Mouse (Mus musculus) liver, embryonic 15.5 days (tissue): ENCODE results near the gene Mterf4. TPM values are rescaled to one million over a fixed set of nuclear protein-coding genes. Genes with fewer than 3 reads are reported as not detected.

Experiments
- ATAC-seq: fragments of 200-750 bp; cut with Nextera tagmentation; 2 replicates; pipeline ENCODE4 v1.8.0; 2017; ENCODE audit warnings: moderate number of reproducible peaks, mild to moderate bottlenecking, moderate library complexity; ENCODE audit not compliant: insufficient read depth
- H3K27ac ChIP-seq: fragments of 300-500 bp; sonication (generic); replicated peaks from 2 replicates; pipeline ENCODE4 v1.5.1; 2015; ENCODE audit warnings: mild to moderate bottlenecking, inconsistent platforms
- H3K27me3 ChIP-seq: fragments of 300-500 bp; sonication (generic); 2 replicates; pipeline ENCODE4 v1.6.1; 2015; ENCODE audit warnings: mild to moderate bottlenecking, inconsistent platforms
- H3K36me3 ChIP-seq: fragments of 300-500 bp; sonication (generic); replicated peaks from 2 replicates; pipeline ENCODE4 v1.6.1; 2015; ENCODE audit warnings: moderate library complexity, mild to moderate bottlenecking, inconsistent platforms
- H3K4me1 ChIP-seq: fragments of 300-500 bp; sonication (generic); replicated peaks from 2 replicates; pipeline ENCODE4 v1.6.1; 2015; ENCODE audit warnings: inconsistent platforms
- H3K4me2 ChIP-seq: fragments of 300-500 bp; sonication (generic); 2 replicates; pipeline ENCODE4 v1.6.1; 2015; ENCODE audit warnings: moderate library complexity, mild to moderate bottlenecking, inconsistent platforms
- H3K4me3 ChIP-seq: fragments of 300-500 bp; sonication (generic); replicated peaks from 2 replicates; pipeline ENCODE4 v1.5.1; 2015; ENCODE audit warnings: mild to moderate bottlenecking, inconsistent platforms
- H3K9ac ChIP-seq: fragments of 300-500 bp; sonication (generic); 2 replicates; pipeline ENCODE4 v1.6.1; 2015; ENCODE audit warnings: moderate library complexity, mild to moderate bottlenecking, inconsistent platforms
- H3K9me3 ChIP-seq: fragments of 300-500 bp; sonication (generic); replicated peaks from 2 replicates; pipeline ENCODE4 v1.6.1; 2016; ENCODE audit warnings: inconsistent platforms
- WGBS: fragments of 180-500 bp; shearing (Covaris S2); methylation state at CpG from one replicate; pipeline ENCODE4 v1.1.7; 2015; ENCODE audit warnings: mixed read lengths; ENCODE audit not compliant: insufficient replicate concordance; 5-methylcytosine and 5-hydroxymethylcytosine counted together
- polyA plus RNA-seq: library from polyadenylated mRNA; unstranded; fragments of >200 nt; fragmentation: Nextera tagmentation; extraction: Ambion mirVana; gene quantifications from 2 replicates; pipeline ENCODE4 v1.2.1, GENCODE M21; 2015

Mterf4 gene
- 9.9 and 10.2 TPM in 2 replicates for polyA plus RNA-seq

DNA sequence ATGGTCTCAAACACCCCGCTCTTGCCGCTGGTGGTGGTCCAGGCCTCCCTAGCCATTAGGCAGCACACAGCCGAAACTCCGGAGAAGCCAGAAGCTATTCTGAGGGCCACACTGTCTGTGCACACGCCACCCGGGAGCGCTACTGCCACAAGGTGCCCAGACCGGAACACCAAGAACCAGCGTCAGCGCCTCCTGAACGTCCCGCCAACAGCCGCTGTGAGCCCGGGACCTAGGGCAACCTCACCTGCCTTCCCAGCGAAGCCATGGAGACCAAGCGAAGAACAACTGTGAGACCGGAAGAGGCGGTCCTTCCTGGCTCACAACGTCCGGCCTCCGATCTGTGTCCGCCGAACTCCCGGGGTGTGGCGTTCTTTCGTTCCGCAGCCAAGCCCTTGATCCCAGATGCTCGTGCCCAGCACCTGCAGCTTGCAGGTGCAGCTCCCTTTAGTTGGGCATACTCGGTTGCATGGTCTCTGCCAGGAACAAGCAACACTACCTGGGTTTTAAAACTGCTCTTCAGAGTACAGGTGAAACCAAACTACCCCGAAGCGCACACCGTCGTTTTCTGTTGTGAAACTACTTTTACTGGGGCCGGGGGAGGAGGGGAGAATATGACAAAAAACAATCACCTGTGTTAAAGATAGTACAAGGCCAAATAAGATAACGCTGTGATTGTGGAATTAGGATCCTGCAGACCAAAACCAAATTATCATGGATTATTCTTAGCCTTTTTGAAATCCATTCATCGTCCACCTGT, at the start of gene Mterf4:
Gene Mterf4, minus strand, starts transcription at position 335 of the 757 bp plus-strand sequence.
- peak; percentile 83 for ATAC-seq
- peak within 1 kb of the TSS; percentile 78 for H3K4me2 ChIP-seq
- H3K27ac ChIP-seq: peak within 1 kb of the TSS; percentile 26
- H3K9me3 ChIP-seq: no peaks in the 10 kb centered on the region
- peak within 1 kb of the TSS; percentile 73 for H3K4me3 ChIP-seq
- peak within 1 kb of the TSS; percentile 69 for H3K9ac ChIP-seq
- H3K4me1 ChIP-seq: peaks cover 17% of the 10 kb centered on the region
- no peaks in the 10 kb centered on the region for H3K27me3 ChIP-seq
- peaks cover 49% of the 10 kb centered on the region for H3K36me3 ChIP-seq
- WGBS: 6% methylated on average over 36 of the region's 36 CpGs

DNA sequence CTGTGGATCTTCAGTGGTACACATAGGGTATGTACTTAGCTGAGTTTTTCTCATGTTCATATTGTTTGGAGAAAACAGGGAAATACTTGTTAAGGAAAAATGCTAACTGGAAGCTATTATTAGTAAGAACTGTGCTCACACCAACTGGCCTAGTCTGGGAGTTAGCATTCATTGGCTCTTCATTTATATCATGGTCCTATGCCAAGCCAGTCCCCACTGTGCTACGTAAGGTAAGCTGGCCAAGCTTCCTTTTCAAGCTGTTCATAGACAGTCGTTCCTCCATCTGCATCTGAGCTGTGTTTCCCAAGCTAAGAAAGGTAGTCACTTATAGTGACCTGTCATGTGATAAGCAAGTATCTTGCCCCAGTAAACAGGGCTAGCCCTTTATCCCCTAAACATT, 47.0 kb upstream of the Mterf4 start:
- ATAC-seq: no peak
- H3K27ac ChIP-seq: no peak overlapping the region
- no peak overlapping the region for H3K4me3 ChIP-seq
- WGBS: 77% methylated on average over 2 of the region's 2 CpGs
- peaks cover 98% of the 10 kb centered on the region for H3K36me3 ChIP-seq
- H3K4me1 ChIP-seq: no peaks in the 10 kb centered on the region
- no peak overlapping the region for H3K4me2 ChIP-seq
- no peaks in the 10 kb centered on the region for H3K9me3 ChIP-seq
- H3K27me3 ChIP-seq: no peaks in the 10 kb centered on the region
- no peak overlapping the region for H3K9ac ChIP-seq

DNA sequence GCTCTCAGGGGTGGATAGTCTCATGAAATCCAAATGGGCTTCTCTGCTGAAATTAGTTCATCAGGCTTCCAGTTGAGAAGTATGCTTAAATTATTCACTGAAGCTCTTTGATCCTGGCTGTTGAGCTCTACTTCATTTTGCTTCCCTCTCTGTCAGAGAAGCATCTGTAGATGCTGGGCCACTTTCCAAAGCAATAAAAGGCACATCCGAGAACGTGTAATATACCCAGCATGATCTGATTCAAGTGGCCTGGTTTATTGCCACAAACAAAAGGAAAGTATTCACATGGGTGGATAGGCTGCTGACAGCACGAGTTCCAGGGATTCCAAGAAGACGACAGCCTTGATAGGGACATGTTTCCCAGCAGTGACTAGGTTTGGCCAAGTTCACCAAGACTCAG, 44.0 kb upstream of the Mterf4 start:
- Histone ChIP-seq H3K36me3 (peaks cover 89% of the 10 kb centered on the region), H3K27me3 (no peaks in the 10 kb centered on the region), H3K4me1 (peaks cover 5% of the 10 kb centered on the region), H3K9me3 (no peaks in the 10 kb centered on the region), H3K9ac (no peak overlapping the region), H3K4me3 (no peak overlapping the region), H3K27ac (no peak overlapping the region), H3K4me2 (no peak overlapping the region)
- WGBS: 76% methylated on average over 4 of the region's 4 CpGs
- no peak for ATAC-seq

DNA sequence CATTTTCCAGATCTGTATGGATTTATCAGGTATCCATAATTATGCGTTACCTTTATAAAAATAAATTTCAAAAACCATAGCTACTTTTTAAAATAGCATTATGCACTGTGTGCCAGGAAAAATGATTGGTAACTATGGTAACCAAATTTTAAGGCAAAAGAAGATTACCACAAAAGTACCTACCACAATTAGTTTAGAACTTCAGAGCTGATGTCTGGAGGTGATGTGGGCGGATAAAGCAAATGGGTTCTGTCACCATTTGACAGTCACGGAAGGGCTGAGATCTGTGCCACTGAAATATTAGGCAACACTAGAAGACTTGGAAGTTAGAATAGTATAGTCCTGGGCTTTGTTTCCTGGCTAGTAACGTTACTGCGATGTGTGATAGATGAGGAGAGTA, 41.5 kb upstream of the Mterf4 start:
- H3K27me3 ChIP-seq: no peaks in the 10 kb centered on the region
- no peak for ATAC-seq
- no peak overlapping the region for H3K9ac ChIP-seq
- 89% methylated on average over 5 of the region's 5 CpGs for WGBS
- H3K27ac ChIP-seq: no peak overlapping the region
- H3K9me3 ChIP-seq: no peaks in the 10 kb centered on the region
- H3K4me3 ChIP-seq: no peak overlapping the region
- peaks cover 64% of the 10 kb centered on the region for H3K36me3 ChIP-seq
- peaks cover 13% of the 10 kb centered on the region for H3K4me1 ChIP-seq
- no peak overlapping the region for H3K4me2 ChIP-seq

DNA sequence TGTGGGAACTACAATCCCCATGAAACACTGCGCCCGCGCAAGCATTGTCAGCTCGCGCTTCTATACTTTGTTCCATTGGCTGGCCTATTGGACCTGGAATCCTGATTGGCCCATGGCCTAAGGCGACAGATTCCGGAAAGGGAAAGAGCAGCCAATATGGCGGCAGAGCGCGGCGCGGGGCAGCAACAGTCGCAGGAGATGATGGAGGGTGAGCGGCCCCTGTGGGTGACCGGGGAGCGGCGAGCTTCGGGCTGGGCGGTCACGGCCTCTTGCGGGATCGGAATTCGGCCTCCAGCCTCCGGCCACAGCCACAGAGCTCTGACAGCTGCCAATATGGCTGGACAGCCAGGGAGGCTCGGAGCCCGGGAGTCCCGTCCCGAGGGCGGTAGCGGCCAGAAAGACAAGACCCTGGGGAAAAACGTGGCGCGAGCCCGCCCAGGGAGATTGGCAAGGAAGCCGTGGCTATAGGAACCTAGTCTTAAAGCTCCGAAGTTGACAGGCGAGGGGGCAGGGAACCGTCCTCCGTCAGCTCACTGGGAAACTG, 37.9 kb upstream of the Mterf4 start:
- ATAC-seq: peak; percentile 90
- H3K4me3 ChIP-seq: peak overlapping the region; percentile 86
- peak overlapping the region; percentile 81 for H3K27ac ChIP-seq
- H3K4me2 ChIP-seq: peak overlapping the region; percentile 92
- under 1% methylated on average over 39 of the region's 39 CpGs for WGBS
- no peaks in the 10 kb centered on the region for H3K27me3 ChIP-seq
- peak overlapping the region; percentile 84 for H3K9ac ChIP-seq
- peaks cover 28% of the 10 kb centered on the region for H3K36me3 ChIP-seq
- H3K4me1 ChIP-seq: peaks cover 36% of the 10 kb centered on the region
- H3K9me3 ChIP-seq: no peaks in the 10 kb centered on the region

DNA sequence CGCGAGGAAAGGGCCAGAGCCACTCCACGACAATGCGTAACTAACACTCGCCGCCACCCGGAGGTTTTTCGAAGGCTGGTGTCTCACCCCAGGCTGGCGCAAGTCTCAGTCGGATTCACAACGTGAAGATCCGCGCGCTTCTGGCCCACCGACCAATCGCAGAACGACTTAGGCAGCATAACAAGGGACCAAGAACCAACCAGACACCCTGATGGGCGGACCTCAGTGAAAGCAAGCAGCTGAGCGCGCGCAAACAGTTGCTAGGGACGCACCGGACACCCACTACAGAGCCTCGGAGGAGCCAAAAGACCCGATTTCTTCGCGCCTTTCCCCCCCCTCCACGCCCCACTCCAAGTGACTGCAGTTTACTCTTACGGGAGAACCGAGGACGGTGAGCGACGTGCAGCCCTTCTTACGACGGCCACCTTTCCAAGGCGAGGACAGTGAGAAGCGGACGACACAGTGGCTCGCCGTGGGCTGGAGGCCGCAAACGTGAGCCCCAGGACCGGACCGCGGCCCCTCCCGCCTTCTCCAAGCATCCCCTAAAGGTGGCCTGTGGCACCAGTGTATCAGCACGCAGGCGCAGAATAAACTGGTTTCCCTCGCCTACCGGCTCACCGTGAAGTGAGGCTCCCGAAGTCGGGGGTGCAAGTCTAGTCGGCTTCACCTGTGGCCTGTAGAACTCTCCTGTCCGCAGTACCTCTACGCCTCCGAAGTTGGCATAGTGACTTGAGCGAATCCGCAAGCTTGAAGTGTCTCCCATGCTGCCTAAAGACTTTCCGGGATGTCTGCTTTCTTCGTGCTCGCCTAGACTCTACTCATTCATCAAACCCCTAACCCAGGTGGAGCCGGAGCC, 37.2 kb upstream of the Mterf4 start, which contains the start of the genes Ppp1r7 and Pask:
Gene Ppp1r7, plus strand, starts transcription at position 207 of the 856 bp plus-strand sequence.
Gene Pask, minus strand, starts transcription at position 835 of the 856 bp plus-strand sequence.
- Histone ChIP-seq H3K4me2 (peak within 1 kb of the TSS; percentile 92), H3K27ac (peak within 1 kb of the TSS; percentile 84), H3K4me1 (peaks cover 36% of the 10 kb centered on the region), H3K9ac (peak within 1 kb of the TSS; percentile 84), H3K36me3 (peaks cover 21% of the 10 kb centered on the region), H3K9me3 (no peaks in the 10 kb centered on the region), H3K27me3 (no peaks in the 10 kb centered on the region), H3K4me3 (peak within 1 kb of the TSS; percentile 86)
- WGBS: under 1% methylated on average over 63 of the region's 63 CpGs
- ATAC-seq: peak; percentile 92

DNA sequence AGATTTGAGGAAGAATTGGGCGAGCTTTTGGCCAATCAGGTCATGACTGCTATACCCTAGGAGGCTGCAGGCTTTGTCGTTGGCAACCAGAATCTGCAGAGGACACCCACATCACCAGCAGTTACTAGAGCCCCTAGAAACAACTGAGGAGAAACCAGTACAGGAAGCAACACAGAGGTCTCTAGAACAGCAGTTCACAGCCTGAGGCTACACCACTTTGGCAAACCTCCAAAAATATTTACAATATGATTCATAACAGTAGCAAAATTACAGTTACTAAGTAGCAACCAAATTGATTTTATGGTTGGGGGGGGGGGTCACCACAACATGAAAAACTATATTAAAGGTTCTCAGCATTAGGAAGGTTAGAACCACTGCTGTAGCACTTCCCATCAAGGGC, 28.9 kb upstream of the Mterf4 start:
- Histone ChIP-seq H3K4me3 (no peak overlapping the region), H3K36me3 (peaks cover 73% of the 10 kb centered on the region), H3K9me3 (no peaks in the 10 kb centered on the region), H3K9ac (no peak overlapping the region), H3K4me2 (no peak overlapping the region), H3K27me3 (no peaks in the 10 kb centered on the region), H3K4me1 (peaks cover 5% of the 10 kb centered on the region; the same call in 1 of the 2 replicates), H3K27ac (no peak overlapping the region)
- 63% methylated on average over 2 of the region's 2 CpGs for WGBS
- no peak for ATAC-seq

DNA sequence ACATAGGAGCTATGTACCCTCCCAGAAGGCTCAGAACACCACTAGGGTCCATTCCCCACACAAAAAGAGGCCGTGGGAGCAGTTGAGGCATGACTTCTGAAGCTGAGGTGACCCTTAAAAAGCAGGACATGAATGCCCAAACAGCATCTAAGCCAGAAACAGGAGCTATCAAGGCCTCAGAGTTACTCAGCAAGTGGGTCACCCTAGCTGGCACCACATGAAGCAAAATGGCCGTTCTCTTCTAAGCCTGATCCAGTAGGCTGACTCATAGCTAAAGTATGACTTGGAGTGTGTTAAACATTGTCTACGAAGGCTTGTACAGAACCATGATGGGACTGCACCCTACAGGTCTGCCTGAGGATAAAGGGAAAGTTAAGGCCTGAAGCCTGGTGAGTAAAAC, 20.7 kb upstream of the Mterf4 start:
- Histone ChIP-seq H3K27me3 (no peaks in the 10 kb centered on the region), H3K36me3 (peaks cover 91% of the 10 kb centered on the region), H3K27ac (no peak overlapping the region), H3K9me3 (no peaks in the 10 kb centered on the region), H3K4me3 (no peak overlapping the region), H3K4me2 (no peak overlapping the region), H3K9ac (no peak overlapping the region), H3K4me1 (no peaks in the 10 kb centered on the region)
- ATAC-seq: no peak
- 78% methylated on average over 3 of the region's 3 CpGs for WGBS

DNA sequence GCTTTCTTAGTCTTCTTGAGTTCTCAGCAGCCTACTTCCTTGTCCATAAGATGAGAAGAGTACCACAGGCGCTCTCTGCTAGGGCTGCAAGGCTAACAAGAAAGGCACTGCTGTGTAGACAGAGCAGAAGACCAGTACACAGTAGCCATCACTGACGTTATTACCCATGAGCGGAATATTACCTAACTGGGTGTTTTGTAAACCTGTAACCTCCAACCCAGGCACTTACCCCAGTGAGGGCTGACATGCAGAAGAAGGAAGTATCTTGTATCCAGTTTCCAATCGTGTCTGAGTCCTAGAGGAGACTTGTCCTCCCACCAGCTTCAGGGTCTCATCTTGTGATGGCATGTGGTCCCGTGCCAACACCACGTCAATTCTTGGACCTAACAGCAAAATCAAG, 18.3 kb upstream of the Mterf4 start:
- no peak overlapping the region for H3K4me2 ChIP-seq
- H3K9ac ChIP-seq: no peak overlapping the region
- no peaks in the 10 kb centered on the region for H3K4me1 ChIP-seq
- H3K9me3 ChIP-seq: no peaks in the 10 kb centered on the region
- peaks cover 92% of the 10 kb centered on the region for H3K36me3 ChIP-seq
- ATAC-seq: no peak
- WGBS: 78% methylated on average over 6 of the region's 6 CpGs
- no peaks in the 10 kb centered on the region for H3K27me3 ChIP-seq
- no peak overlapping the region for H3K27ac ChIP-seq
- no peak overlapping the region for H3K4me3 ChIP-seq

DNA sequence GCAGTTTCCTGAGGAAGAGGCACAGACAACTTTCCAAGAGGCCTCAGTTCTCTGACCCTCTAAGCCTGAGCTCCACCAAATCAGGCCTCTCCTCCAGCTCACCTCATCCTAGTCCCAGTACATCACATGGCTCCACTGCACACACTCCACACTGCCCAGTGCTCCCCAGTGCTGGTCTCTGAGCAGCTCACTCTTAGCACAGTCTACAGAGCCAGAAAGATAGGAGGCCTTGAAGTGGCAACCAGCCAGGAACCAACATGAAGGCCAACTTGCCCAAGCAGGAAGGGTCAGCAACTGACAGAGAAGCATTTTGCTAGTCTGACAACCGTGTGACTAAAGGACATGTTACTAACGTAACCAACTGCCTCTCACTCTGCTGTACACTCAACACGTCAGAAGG, 5.1 kb downstream of the Mterf4 start:
- Histone ChIP-seq H3K4me2 (no peak overlapping the region), H3K36me3 (peaks cover 71% of the 10 kb centered on the region), H3K9me3 (no peaks in the 10 kb centered on the region), H3K27me3 (no peaks in the 10 kb centered on the region), H3K9ac (no peak overlapping the region), H3K4me3 (no peak overlapping the region), H3K4me1 (peaks cover 14% of the 10 kb centered on the region), H3K27ac (no peak overlapping the region)
- no peak for ATAC-seq
- WGBS: 78% methylated on average over 3 of the region's 3 CpGs

DNA sequence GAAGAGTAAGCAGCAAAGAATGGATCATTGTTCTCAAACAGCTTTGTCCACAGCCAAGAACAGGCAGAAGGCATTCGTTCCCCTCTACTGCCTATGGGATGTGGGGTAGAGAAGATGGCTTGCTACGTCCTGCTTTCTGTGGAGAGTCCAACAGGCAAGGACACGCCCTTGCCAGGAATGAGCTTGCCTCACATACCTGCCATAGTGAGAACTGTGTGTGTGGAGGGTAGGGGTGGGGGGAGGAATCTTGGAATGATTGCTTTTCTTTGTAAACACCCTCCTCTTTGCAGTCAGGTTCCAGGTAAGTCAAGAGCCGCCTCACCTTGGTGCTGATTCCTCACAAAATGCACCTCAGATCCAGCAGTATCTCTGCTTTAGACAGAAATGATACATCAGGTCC, 5.9 kb downstream of the Mterf4 start:
- no peak for ATAC-seq
- 76% methylated on average over 4 of the region's 4 CpGs for WGBS
- peaks cover 7% of the 10 kb centered on the region for H3K4me1 ChIP-seq
- no peak overlapping the region for H3K27ac ChIP-seq
- no peak overlapping the region for H3K4me3 ChIP-seq
- no peak overlapping the region for H3K9ac ChIP-seq
- H3K9me3 ChIP-seq: no peaks in the 10 kb centered on the region
- no peaks in the 10 kb centered on the region for H3K27me3 ChIP-seq
- H3K36me3 ChIP-seq: peaks cover 71% of the 10 kb centered on the region
- H3K4me2 ChIP-seq: no peak overlapping the region
